Mouse (Mus musculus) liver, adult 2 months (tissue): Measurements from ENCODE around the gene 2310022A10Rik.

ENCODE experiments used
- CTCF ChIP-seq: fragments of 200-500 bp; IDR thresholded peaks from 2 replicates; pipeline ENCODE4 v1.5.1; 2011; ENCODE audit warnings: low read depth, low read length, control low read depth
- POLR2A ChIP-seq: fragments of 200-500 bp; IDR thresholded peaks from 2 replicates; pipeline ENCODE4 v1.6.1; 2011; ENCODE audit warnings: low read length, control low read depth; ENCODE audit not compliant: insufficient read depth; ENCODE audit errors: extremely low read depth

DNA sequence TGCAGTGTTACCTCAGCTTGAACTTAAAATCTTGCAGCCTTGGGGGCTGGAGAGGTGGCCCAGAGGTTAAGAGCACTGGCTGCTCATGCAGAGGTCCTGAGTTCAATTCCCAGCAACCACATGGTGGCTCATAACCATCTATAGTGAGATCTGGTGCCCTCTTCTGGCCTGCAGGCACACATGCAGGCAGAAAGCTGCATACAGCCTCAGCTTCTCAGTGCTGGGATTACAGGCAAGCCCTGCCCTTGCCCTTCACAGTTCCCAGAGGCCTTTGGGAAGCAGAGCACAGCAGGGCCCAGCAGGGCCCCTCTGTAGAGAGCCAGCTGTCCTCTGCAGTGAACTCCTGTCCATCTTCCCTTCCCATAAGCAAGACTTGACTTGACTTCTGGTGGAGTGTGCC is 32.9 kb upstream of the 2310022A10Rik start:
- TF ChIP-seq CTCF (no peak), POLR2A (no peak)
